34 mouse cellular contexts compared by ENCODE assay signal in genomic region chr4:64276980-64277379, GRCm38 (mm10).
DNase-seq lines count a peak whose midpoint lies in the region; ATAC-seq and TF ChIP-seq lines count a peak whose summit lies in the region.
"Had no signal": no experiment of that assay in that cellular context is flagged by ENCODE, and none has a peak within 500 bp of the region (broad histone marks: within the 10 kb centered on the region; RNA-seq: fewer than 3 reads in every experiment).

No protein-coding gene starts in this region.

- H3K4me2 ChIP-seq in kidney, embryonic 14.5 days (replicated peaks; ENCODE audit: low read depth, low read length), result no peak overlapping the region
- no peak overlapping the region for H3K4me2 ChIP-seq in limb, embryonic 14.5 days (replicated peaks; ENCODE audit: low read depth, low read length, severe bottlenecking)
- H3K4me2 ChIP-seq: embryonic facial prominence, embryonic 13.5 days; heart, embryonic 12.5 days; hindbrain, embryonic 13.5 days; neural tube, embryonic 13.5 days; stomach, embryonic 15.5 days had no signal

- no peaks in the 10 kb centered on the region for H3K9me3 ChIP-seq in kidney, embryonic 14.5 days (ENCODE audit: control insufficient read depth, low read length)
- no peaks in the 10 kb centered on the region for H3K9me3 ChIP-seq in limb, embryonic 14.5 days (ENCODE audit: control insufficient read depth, low read length)
- H3K9me3 ChIP-seq: embryonic facial prominence, embryonic 13.5 days; heart, embryonic 12.5 days; hindbrain, embryonic 13.5 days; neural tube, embryonic 13.5 days; stomach, embryonic 15.5 days had no signal

- no peaks in the 10 kb centered on the region for H3K36me3 ChIP-seq in kidney, embryonic 14.5 days (ENCODE audit: control insufficient read depth, insufficient read depth, low read length)
- no peaks in the 10 kb centered on the region for H3K36me3 ChIP-seq in limb, embryonic 14.5 days (ENCODE audit: control insufficient read depth, insufficient read depth, low read length)
- H3K36me3 ChIP-seq: embryonic facial prominence, embryonic 13.5 days; heart, embryonic 12.5 days; hindbrain, embryonic 13.5 days; neural tube, embryonic 13.5 days; stomach, embryonic 15.5 days had no signal

- no peak for TF ChIP-seq CTCF in cerebellum, adult 2 months (IDR thresholded peaks at IDR 0.05; ENCODE audit: borderline replicate concordance, insufficient read depth, low read depth, low read length)

- H3K4me3 ChIP-seq in kidney, embryonic 14.5 days (ENCODE audit: low read length), result no peak overlapping the region
- no peak overlapping the region for H3K4me3 ChIP-seq in limb, embryonic 14.5 days (replicated peaks; ENCODE audit: low read length)
- H3K4me3 ChIP-seq in cerebellum, adult 2 months (replicated peaks; ENCODE audit: insufficient read depth, low read depth, low read length), result no peak overlapping the region
- H3K4me3 ChIP-seq: embryonic facial prominence, embryonic 13.5 days; erythroblast, embryonic 14.5 days; heart, embryonic 12.5 days; hindbrain, embryonic 13.5 days; layer of hippocampus, adult 2 months; neural tube, embryonic 13.5 days; stomach, embryonic 15.5 days had no signal

- 14% methylated on average over 2 of the region's 2 CpGs for WGBS in kidney, embryonic 14.5 days
- WGBS in limb, embryonic 14.5 days, result 2% methylated on average over 2 of the region's 2 CpGs
- 57% methylated on average over 2 of the region's 2 CpGs for WGBS in cerebellum, adult 2 months

- no peak for DNase-seq in kidney, postnatal 10 days
- peak; percentile 18 for DNase-seq in NIH3T3 (ENCODE audit: low read depth)
- peak; percentile 50 for DNase-seq in embryo, embryonic 10.5 days (ENCODE audit: low spot score)
- DNase-seq in limb, embryonic 14.5 days (ENCODE audit: low spot score), result peak; percentile 30
- DNase-seq in thymus, postnatal 10 days (ENCODE audit: low spot score in 2 of 2), result no peak
- no peak for DNase-seq in cerebellum, adult 11 months
- DNase-seq in cerebellum, adult 2 months, result no peak
- DNase-seq: adrenal gland, adult 2 months; B cell, adult 2 months; cerebellum, adult 9-11 months; gastrocnemius, postnatal 10 days; heart, adult 18-20 months; heart, postnatal 4 days; kidney, adult 18-20 months; kidney, postnatal 25 days; liver; lung, adult 2 months; lung, postnatal 10 days; midbrain, embryonic 14.5 days; retina, postnatal 1 day; right cerebral cortex, postnatal 14 days; thymus, postnatal 14 days had no signal

- H3K9ac ChIP-seq in kidney, embryonic 14.5 days (ENCODE audit: low read depth, low read length), result no peak overlapping the region
- H3K9ac ChIP-seq in limb, embryonic 14.5 days (ENCODE audit: low read depth, low read length, severe bottlenecking), result no peak overlapping the region
- H3K9ac ChIP-seq: embryonic facial prominence, embryonic 13.5 days; heart, embryonic 12.5 days; hindbrain, embryonic 13.5 days; liver, embryonic 14.5 days; neural tube, embryonic 13.5 days; stomach, embryonic 15.5 days had no signal

- no peaks in the 10 kb centered on the region for H3K27me3 ChIP-seq in kidney, embryonic 14.5 days (ENCODE audit: control insufficient read depth, insufficient read depth, low read length)
- H3K27me3 ChIP-seq in limb, embryonic 14.5 days (ENCODE audit: control insufficient read depth, insufficient read depth, low read length), result no peaks in the 10 kb centered on the region
- no peaks in the 10 kb centered on the region for H3K27me3 ChIP-seq in cerebellum, adult 2 months (ENCODE audit: control insufficient read depth, insufficient read depth, low read length)
- H3K27me3 ChIP-seq: embryonic facial prominence, embryonic 13.5 days; heart, embryonic 12.5 days; hindbrain, embryonic 13.5 days; neural tube, embryonic 13.5 days; stomach, embryonic 15.5 days had no signal

- H3K27ac ChIP-seq in kidney, embryonic 14.5 days (ENCODE audit: low read depth, low read length), result no peak overlapping the region
- no peak overlapping the region for H3K27ac ChIP-seq in limb, embryonic 14.5 days (replicated peaks; ENCODE audit: low read depth, low read length)
- no peak overlapping the region for H3K27ac ChIP-seq in cerebellum, adult 2 months (ENCODE audit: insufficient read depth, low read length)
- H3K27ac ChIP-seq: embryonic facial prominence, embryonic 13.5 days; hindbrain, embryonic 13.5 days; layer of hippocampus, adult 2 months; liver, embryonic 14.5 days; macrophage; neural tube, embryonic 13.5 days; stomach, embryonic 15.5 days had no signal

- no peak for TF ChIP-seq POLR2A in limb, embryonic 14.5 days (IDR thresholded peaks at IDR 0.05; ENCODE audit: borderline replicate concordance, extremely low read depth, insufficient read depth, insufficient read length)
- TF ChIP-seq POLR2A in cerebellum, adult 2 months (IDR thresholded peaks at IDR 0.05; ENCODE audit: borderline replicate concordance, insufficient read depth, low read length), result no peak

- peak; percentile 62 for ATAC-seq in kidney, embryonic 14.5 days (ENCODE audit: low FRiP score, low TSS enrichment)
- no peak for ATAC-seq in limb, embryonic 14.5 days (ENCODE audit: low FRiP score, low read depth)
- ATAC-seq: activated CD4-positive, CD25-positive, alpha-beta regulatory T cell, adult 4 months; forebrain, embryonic 16.5 days had no signal

- no peaks in the 10 kb centered on the region for H3K4me1 ChIP-seq in kidney, embryonic 14.5 days (ENCODE audit: control insufficient read depth, insufficient read depth, low read length)
- peaks cover 2% of the 10 kb centered on the region; the same call in 1 of the 2 replicates for H3K4me1 ChIP-seq in limb, embryonic 14.5 days (ENCODE audit: control insufficient read depth, insufficient read depth, low read length)
- H3K4me1 ChIP-seq in cerebellum, adult 2 months (ENCODE audit: control insufficient read depth, insufficient read depth, low read length), result no peaks in the 10 kb centered on the region; the same call in 1 of the 2 replicates
- H3K4me1 ChIP-seq: heart, embryonic 12.5 days; hindbrain, embryonic 13.5 days; stomach, embryonic 15.5 days had no signal

Comparison
In these comparisons a context has a peak if more than half of its experiments do, and no peak if none do; other contexts are left out.
1. DNase-seq: peak in NIH3T3 (single experiment), embryo, embryonic 10.5 days (single experiment) and limb, embryonic 14.5 days (single experiment); none in kidney, postnatal 10 days (single experiment), thymus, postnatal 10 days (0 of 2), cerebellum, adult 11 months (single experiment) and cerebellum, adult 2 months (0 of 2).